Mouse (Mus musculus) gastrocnemius, adult 18-20 months (tissue): ENCODE results near the gene E2f8. TPM values are rescaled to one million over a fixed set of nuclear protein-coding genes. Genes with fewer than 3 reads are reported as not detected.

Source experiments
- DNase-seq: peaks from one replicate; pipeline ENCODE4 v3.0.0; 2021; ENCODE audit warnings: low spot score
- total RNA-seq, 2 experiments: library from RNA; stranded (reverse); gene quantifications; 2 replicates each; pipeline ENCODE4 v1.2.3; 2021

The E2f8 gene
- total RNA-seq, 2 experiments from 2014 or later, result 0.71 TPM

DNA sequence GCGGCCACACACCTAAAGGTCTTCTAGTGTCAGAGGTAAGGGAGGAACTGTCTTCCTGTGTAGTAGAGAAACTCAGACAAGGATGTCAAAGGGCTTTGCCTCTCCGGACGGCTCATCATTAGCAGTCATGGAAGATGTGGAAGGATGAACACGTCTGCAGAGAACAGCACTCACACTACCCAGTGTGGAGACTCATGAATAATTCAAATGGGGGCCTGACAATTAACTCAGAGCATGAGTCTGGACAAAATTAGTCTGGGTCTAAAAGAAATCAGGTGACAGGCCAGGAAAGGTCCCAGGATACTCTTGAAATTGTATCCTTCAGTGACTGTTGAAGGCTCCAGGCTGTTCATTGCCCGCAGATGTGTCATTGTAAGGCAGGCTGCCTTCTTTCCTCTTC lies 9.6 kb upstream of the E2f8 start:
- DNase-seq, result no peak

DNA sequence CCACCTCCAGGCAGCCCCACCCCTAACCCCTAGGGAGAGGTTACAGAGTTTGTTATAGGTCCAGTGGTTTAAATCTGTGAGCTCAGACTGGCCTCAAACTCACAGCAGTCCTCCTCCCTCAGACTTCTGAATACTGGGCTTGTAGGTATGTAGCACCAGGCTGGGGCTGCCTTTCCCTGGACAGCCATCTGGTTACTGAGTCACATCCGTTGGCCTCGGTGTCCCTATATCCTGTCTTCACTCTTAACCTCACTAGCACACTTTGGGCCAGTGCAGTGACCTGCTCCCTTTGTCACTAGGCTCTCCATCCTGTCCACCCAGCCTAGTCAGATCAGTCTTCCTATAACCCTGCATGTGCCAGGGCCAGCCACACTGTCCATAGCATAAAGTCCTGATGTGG lies 7.4 kb upstream of the E2f8 start:
- no peak for DNase-seq

DNA sequence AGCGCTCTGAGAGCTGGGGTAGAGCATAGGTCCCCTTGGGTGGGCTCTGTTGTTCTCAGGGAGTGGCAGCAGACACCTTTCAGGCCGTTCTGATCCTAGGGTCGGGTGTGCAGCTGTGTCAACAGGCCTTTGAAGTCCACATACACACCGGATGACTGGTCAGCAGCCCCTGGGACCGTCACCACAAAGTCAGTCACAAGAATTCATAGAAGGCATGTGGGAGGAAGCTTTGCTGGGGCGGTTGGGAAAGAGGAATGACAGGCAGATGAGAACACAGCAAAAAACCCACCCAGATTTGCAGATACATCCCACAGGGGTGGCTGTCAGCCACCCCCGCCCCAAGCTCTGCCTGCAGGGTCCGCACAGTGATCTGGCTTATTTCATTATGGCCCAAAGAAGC lies 6.6 kb upstream of the E2f8 start:
- no peak for DNase-seq

DNA sequence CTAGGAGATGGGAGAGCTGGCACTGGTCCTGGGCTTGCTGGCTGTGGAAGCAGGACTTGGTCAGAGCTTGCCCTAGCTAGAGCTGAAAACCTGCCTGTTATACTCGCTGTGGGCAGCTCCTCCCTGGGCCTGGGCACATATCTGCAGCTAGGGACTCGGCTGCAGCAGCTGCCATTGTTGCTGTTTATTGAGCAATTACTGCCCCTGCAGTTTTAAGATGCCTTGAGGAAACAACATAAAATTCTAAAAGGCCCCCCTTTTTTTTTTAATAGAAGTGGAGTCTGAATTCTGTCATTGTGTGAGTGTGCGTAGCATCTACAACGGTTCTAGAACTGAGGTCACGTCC lies 2.8 kb upstream of the E2f8 start:
- no peak for DNase-seq

DNA sequence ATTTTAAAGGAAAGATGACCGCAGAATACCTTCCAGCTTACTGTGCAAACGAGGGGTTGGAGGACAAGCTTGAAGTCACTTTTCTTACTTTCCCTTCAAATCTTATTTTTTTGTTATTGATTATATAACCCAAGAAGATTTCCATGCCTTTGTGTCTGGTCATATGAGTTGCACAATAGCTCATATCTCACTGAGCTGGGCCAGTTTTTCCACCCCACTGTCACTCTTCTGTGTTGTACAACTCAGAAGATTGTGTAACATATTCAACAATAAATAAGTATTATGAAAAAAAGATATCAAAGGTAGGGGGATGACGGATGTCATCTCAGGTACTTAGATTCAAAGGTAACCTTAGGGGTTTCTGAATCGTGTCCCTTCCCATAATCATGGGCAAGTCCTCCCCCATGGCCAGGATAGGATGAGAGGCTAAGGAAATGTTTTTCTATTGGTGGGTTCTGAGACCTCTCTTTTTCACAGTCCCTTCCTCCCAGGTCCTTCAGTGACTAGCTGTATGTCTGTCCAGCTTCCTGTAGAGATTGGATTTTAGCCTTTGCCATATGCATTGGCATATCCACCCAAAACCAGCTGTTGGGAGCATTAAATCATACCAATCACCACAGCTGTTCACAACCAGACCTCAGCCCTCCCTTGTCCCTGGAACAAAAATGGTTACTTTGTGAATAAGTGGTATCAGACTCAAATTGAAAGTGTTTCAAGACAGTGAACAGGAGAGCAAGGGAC lies 2.3 kb upstream of the E2f8 start:
- DNase-seq, result no peak

DNA sequence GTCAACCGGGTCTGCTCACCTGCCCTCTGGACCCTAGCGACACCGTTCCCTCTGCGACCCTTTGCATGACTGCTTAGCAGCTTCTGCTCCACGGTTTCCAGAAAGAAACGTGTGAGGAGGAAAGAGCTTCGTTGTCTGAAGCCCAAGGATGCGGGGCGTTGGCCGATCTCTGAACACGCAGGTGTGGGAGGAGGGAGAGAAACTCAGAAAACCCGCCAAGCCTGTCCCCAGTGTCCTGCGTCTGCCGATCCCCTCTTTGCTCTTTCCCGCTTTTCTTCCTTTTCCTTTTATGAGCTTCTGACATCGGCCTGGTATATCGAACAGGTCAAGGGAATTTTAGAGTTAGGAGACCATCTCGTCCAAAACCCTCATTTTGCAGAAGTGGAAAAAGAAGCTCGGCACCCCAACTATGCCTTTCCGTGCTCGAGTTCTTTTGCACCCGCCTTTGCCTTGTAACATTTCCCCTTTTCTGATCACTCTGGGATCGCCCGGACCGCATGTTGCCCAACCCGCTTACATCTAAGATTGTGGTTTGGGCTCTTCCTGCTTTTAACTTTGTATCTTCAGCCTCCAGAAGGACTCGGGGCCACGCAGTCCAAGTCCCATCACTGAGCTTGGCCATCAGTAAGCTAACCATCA lies 694 bp upstream of the E2f8 start:
- DNase-seq, result no peak

DNA sequence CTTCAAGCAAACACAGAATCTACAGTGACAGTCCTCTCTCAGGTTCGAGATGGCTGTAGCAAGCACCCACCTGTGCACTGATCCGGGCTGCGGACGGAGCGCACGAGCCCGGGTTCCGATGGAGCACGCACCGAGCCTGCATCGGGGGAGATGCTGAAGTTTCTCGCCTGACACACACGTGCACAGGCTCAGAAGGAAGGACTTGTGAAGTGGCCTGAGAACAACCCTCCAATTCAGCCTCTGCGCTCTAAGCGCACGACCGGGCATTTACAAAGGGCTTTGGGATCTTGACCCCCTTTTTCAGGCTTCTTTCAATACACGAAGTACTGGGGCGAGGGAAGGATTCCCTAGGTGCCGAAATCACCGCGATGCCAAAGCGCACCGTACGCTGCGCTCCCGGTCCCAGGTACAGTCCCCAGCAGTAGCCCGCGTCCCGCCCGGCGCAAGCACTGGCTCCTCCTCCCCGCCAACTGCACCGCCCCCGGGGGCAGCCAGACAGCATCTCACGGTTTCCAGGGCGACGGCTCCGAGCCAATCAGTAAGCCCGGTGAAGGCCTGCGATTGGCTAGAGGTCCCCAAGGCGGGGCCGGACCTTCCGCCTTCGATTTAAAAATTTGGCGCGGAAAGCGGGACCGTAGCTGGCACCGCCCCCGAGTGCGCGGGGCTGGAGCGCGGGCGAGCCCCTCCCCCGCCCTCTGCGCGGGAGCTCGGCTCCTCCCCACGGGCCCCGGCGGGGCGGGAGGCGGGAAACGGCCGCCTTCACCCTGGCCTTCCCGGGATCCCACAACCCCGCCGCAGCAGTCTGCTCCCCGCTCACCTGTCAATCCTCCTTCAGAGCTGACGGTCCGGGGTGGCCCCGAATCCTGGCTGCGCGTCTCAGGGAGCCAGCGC lies 560 bp downstream of the E2f8 start:
- peak; percentile 92 for DNase-seq

DNA sequence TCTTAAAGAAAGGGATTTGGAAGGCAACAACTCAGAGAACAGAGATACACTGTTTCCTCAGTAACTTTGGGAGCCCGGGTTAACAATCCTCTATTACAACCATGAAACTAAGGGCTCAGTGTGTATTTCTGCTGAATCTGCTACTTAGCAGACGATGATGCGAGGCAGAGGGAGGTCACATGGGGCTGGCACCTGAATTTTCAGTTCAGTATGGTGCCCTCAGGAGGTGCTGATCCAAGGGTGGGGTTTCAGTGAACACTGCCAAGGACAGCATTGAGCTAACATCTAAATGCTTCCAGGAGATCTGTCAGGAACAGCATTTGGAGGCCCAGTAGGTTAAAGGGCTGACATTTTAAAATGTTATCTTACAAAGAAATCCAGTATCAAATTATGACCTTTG lies 1.8 kb downstream of the E2f8 start:
- DNase-seq, result no peak

DNA sequence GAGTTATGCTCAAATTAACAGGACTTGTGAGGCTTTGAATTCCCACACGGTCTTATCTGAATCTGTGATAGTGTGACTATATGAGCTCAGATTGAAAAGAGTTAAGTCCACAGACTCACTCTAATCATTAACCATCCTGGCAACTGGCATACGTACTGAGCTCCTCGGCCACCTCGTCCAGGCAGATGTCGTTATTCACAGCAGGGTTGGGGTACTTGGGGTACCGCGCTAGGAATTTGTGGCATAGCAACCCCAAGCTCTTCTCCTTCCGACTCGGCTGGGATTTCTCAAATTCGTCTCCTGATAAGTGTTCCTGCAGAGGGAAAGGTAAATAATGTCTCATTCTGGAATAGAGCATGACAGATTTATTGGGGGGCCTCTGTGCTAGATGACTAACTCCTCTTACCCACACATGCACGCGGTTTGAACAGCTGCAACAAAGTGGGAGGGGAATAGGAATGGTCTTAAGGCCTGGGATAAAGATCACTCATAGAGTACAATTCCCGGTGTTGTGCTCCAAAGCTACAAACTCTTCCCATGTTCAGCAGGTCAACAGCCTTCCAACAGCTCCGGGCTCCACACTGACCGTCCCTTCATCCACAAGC lies 3.5 kb downstream of the E2f8 start:
- no peak for DNase-seq

DNA sequence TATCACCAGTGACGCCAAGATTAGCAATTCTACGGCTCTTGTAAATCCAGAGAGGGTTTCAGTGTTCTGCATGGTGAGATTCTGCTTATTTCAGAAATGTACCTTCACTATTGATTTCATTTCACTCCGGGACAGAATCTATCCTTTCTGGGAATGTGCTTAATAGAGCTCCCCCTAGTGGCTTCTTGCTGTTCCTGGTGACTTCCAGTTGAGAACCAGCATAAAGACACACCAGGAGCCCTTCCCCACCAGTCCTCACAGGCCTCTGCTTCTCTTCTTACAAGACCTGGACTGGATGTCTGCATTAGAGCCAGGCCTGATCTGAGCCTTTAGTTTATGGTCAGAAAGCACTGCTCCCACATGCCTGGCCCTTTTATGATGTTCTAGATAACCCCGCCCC lies 4.9 kb downstream of the E2f8 start:
- peak; percentile 52 for DNase-seq

DNA sequence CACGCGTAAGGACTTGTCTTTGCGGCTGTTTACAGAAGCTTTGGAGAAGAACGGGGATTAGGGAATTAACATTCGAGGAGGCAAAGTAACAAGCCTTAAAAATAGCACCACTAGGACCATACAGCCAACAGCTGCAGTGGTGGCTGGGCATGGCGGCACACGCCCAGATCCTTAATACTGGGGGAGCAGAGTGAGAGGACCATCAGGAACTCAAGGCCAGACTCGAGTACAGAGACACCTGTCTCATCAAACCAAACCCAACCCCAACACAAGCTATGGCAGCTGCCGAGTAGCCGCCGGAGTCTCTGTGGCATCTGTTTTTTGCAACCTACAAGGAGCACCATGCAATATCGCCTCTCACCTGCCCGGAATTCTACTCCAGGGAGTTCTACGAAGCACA lies 6.3 kb downstream of the E2f8 start:
- no peak for DNase-seq

DNA sequence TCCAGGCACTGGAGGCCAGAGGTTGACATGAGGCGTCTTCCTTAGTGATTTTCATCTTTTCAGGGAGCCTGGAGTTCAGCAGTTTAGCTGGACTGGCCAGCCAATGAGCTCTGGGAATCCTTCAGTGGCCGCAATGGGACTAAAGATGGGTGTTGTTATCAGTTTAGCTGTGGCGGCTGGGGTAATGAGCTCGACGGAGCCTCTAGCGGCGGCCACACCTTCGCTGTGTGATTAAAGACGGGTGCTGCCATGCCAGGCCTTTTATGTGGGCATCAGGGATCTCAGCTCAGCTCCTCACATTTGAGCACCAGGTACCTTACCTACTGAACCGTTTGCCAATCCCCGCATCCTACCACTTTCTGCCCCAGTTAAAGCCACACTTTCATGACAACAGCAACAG lies 10.1 kb downstream of the E2f8 start:
- no peak for DNase-seq

DNA sequence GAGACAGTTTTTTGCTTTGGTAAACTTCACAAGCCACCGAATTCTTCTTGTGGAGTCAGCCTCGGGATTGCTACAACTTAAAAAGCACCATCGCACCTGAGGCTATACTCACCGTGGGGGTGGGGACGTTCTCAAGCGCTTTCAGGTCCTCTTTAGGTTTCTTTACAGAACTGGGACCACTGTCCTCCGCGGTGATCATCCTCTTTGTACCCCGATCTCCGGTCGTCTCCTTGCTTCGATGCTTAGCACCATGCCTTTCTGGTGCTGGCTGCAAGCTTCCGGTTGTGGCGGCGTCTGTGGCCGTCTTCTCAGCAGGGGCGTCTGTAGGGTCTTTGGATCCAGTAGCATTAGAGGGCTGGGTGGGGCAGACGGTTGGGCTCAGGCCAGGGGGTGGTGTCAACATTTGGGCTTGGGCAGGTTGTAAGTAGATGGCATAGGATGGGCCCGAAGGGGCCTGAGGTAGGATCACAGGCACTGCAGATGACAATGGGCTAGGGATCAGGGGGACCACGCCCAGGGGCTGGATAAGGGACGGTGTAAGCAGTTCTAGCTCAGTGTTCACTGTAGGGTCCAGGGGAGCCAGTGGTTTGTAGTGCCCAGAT lies 10.7 kb downstream of the E2f8 start:
- DNase-seq, result no peak

DNA sequence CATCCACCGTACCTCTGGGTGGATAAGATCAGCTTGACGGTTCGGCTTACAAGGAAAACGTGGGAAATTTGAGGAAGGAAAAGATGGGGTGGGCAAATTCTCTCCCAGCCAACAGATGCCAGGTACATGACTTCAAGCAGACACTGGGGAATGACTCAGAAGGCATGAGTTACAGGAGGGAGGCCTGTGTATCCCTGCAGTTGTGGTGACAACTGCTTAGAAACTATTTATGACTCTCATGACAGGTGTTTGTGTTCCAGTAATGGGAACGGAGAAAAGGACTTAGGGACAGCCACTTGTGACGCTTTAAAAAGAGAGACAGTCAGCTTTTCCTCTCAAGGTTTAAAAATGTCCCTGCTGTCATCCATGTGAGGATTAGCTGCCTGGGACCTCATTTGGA lies 11.3 kb downstream of the E2f8 start:
- no peak for DNase-seq

DNA sequence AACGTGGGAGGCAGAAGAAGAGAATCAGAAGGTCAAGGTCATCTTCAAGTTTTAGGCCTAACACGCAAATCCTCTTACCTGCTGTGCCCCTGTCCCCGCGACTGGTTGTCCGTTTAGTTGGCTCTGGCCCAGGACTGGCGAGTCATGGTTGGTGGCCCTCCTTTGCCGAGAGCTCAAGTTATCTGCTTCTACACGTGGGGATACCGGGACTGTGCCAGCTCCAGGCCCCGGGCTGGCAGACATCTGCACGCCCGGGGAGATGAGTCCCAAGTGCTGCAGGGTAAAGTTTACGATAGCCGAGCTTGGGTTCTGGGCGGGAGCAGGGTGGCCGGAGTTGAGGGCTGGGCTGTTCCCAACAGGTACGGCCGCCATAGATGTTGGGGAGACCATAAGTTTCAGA lies 13.8 kb downstream of the E2f8 start:
- no peak for DNase-seq

DNA sequence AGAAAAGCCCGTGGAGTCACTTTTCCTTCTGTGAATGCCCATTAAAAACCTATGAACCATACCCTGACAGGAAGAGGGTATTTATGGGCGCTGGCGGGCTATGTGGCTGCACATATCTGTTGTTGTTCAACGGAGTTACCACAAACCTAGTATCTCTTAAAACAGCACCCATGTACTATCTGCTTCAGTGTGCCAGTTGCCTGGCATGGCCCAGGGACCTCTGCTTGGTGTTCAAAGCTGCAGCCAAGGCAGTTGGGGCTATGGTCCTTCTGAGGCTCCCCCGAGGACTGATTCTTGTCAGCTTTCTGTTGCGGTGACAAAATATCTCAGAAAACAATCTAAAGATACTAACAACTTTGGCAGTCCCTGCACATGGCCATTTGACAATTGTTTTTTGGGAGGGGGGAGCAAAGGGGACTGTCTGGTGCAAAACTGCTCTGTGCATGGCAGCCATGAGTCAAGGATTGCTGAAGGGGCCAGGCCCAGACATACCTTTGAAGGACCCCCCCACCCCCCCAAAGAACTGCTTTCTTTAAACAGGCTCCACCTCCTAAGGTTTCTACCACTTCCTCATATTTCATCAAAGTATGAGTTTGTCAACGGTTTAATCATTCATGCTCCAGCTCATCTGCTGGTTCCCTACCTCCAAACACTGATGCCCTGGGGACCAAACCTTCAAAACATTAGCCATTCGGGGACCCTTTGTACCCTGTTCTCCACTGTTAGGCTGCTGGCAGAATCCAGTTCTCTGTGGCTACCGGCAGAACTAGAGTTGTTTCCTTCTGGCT lies 16.5 kb downstream of the E2f8 start:
- DNase-seq, result no peak

DNA sequence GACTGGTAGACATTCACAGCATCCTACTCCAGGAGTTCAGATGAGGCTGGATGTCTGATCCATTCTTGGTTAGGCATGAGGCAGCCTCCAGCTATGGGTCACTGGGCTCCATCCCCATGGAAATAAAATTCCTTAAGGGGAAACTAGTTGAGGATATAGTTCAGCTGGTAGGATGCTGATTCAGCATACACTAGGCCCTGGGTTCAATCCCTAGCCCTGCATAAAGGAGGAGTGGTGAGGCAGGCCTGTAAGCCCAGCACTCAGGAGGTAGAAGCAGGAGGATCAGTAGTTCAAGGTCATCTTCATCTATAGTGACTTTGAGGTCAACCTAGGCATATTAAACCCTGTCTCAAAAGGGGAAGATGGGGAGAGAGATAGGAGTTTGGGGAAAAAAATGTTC lies 17.2 kb downstream of the E2f8 start:
- DNase-seq, result no peak

DNA sequence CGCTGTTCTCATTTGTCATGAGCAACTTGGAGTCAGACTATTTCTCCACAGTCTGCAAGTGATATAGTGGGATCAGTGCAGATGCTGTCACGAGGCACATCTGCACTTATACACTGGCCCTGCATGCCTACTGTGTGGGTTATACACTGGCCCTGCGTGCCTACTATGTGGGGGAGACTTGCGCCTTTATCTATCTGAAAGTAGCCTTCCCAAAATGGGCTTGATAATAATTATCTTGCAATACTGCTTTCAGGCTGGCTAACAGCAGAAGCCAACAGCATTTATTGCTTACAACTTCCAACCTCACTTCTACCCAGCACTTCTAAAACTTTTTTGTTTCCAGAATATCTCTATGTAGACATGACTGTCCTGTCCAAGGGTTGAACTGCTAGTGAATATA lies 19.6 kb downstream of the E2f8 start:
- DNase-seq, result no peak

DNA sequence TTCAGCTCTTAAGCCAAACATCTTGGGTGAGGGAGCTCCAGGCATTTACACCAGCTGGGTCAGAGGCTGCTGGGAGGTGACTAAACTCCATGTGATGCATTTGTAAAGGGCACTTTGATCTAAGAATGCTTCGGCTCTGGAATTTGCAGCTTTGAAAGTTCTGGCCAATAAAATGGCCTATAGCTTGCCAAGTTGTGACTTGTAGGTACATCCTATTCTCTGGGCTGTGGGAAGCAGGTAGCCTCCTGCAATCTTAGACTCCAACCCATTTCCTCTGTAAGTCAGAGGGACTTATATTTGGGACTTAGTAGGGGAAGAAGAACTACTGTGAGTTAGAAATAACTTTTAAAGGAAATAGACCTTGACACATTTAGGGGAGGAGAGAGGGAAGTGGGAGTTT lies 20.4 kb downstream of the E2f8 start:
- DNase-seq, result no peak

DNA sequence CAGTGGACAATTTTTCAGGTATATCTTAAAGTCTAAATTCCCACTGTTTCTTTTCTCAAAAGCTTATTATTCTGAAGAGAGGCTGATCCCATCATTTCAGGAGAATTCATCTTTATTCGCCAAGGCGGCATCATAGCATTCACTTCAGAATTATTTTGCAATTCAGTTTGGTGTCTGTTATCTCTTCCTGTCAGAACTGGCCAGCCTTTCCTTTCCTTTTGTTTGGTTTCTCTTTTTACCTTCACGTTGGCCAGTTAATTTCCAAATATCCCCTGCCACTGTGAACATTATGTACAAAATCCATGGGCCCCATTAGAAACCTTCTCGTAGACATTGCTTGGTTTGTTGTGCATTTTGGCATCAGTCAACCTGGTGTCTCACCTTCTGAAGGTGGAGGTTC lies 22.0 kb downstream of the E2f8 start:
- DNase-seq, result no peak

DNA sequence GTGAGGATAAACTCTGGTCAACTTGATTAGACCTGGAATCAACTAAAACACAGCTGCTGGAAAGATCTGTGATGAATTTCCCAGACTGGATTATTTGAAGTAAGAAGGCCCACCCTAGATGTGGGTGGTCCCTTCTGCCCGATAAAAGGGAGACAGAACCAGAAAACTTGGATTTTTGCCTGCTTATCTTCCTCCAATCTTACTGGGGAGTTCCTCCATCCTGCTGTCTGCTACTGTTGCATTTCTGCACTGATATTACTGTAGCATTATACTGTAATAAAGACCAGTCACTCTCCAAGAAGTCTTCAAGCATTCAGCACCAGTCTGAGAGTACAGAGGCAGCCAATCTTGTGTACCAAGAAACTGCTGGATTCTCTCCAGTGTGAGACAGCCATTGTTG lies 23.1 kb downstream of the E2f8 start:
- no peak for DNase-seq
